Mouse (Mus musculus) heart, embryonic 16.5 days (tissue): ENCODE measurements around the gene Kbtbd4. TPM values are rescaled to one million over a fixed set of nuclear protein-coding genes. Genes with fewer than 3 reads are reported as not detected.

ENCODE experiments used
- ATAC-seq: fragments of 200-750 bp; cut with Nextera tagmentation; replicated peaks from 2 replicates; pipeline ENCODE4 v1.8.0; 2017; ENCODE audit warnings: moderate number of reproducible peaks; ENCODE audit not compliant: insufficient read depth, low FRiP score; ENCODE audit errors: extremely low read depth
- H3K27ac ChIP-seq: fragments of 300-500 bp; sonication (generic); 2 replicates; pipeline ENCODE4 v1.5.1; 2014; ENCODE audit warnings: mild to moderate bottlenecking, low read length, control low read depth, moderate library complexity
- H3K27me3 ChIP-seq: fragments of 300-500 bp; sonication (generic); 2 replicates; pipeline ENCODE4 v1.6.1; 2014; ENCODE audit warnings: low read length, mixed read lengths; ENCODE audit not compliant: control insufficient read depth, insufficient read depth
- H3K36me3 ChIP-seq: fragments of 300-500 bp; sonication (generic); 2 replicates; pipeline ENCODE4 v1.6.1; 2014; ENCODE audit not compliant: control insufficient read depth, insufficient read depth
- H3K4me1 ChIP-seq: fragments of 300-500 bp; sonication (generic); 2 replicates; pipeline ENCODE4 v1.6.1; 2014; ENCODE audit warnings: low read length, mixed read lengths; ENCODE audit not compliant: control insufficient read depth, insufficient read depth
- H3K4me2 ChIP-seq: fragments of 300-500 bp; sonication (generic); 2 replicates; pipeline ENCODE4 v1.6.1; 2014; ENCODE audit warnings: low read depth, mild to moderate bottlenecking, control low read depth, low read length
- H3K4me3 ChIP-seq: fragments of 300-500 bp; sonication (generic); 2 replicates; pipeline ENCODE4 v1.5.1; 2014; ENCODE audit warnings: mild to moderate bottlenecking, control low read depth, low read length
- H3K9ac ChIP-seq: fragments of 300-500 bp; sonication (generic); 2 replicates; pipeline ENCODE4 v1.6.1; 2014; ENCODE audit warnings: low read length, control low read depth
- H3K9me3 ChIP-seq: fragments of 300-500 bp; sonication (generic); replicated peaks from 2 replicates; pipeline ENCODE4 v1.6.1; 2016; ENCODE audit warnings: low read length; ENCODE audit not compliant: control insufficient read depth
- WGBS: fragments of 180-500 bp; shearing (Covaris S2); extraction: QIAGEN DNeasy Blood & Tissue Kit; methylation state at CpG from one replicate; pipeline ENCODE4 v1.1.7; 2014; 5-methylcytosine and 5-hydroxymethylcytosine counted together
- polyA plus RNA-seq: library from polyadenylated mRNA; unstranded; fragments of >200 nt; fragmentation: Nextera tagmentation; extraction: Ambion mirVana; gene quantifications from 2 replicates; pipeline ENCODE4 v1.2.1, GENCODE M21; 2015

The Kbtbd4 gene
- polyA plus RNA-seq: 27.8 and 29.1 TPM in 2 replicates

DNA sequence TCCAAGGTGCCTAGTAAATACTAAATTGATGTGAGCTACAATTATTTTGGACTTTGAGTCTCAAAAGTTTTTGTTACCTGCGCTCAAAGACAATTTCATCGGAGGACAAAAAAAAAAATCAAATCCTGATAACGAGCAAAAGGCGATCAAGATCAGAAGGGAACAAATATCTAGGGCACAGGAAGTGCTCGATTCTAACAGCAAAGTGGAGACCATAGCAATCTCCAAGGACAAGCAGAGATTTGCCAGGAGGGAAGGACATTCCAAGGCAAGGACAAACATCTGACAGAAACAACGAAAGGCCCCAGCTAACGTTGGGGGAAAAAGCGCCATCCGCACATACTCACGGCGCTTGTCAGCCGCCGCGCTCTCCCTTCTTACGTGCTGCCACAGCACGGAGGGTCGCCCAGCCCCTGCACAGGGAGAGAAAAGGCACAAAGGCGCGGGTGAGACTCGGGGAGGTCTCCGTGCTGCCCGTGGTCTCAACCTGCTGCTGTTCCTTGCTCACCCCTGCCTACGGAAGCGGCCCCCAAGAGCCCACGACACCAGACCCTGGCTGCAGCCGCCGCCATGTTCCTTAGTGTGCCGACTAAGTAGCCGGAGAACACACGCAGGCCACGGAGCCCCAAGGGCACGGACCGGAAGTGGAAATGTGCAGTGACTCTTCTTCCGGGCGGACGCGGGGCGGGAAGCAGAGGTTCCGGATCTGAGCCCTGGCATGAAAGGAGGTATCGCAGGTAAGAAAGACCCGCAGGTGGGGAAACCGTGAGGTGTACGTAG lies at the start of gene Kbtbd4, which contains the start of gene Ndufs3:
Gene Kbtbd4 (plus strand): TSS at position 665 of the 780 bp plus-strand sequence.
Gene Ndufs3 (minus strand): TSS at position 752 of the 780 bp plus-strand sequence.
- Histone ChIP-seq H3K27me3 (no peaks in the 10 kb centered on the region), H3K9ac (peak within 1 kb of the TSS; percentile 99), H3K4me1 (peaks cover 21% of the 10 kb centered on the region), H3K4me3 (peak within 1 kb of the TSS; percentile 98), H3K36me3 (peaks cover 27% of the 10 kb centered on the region), H3K27ac (peak within 1 kb of the TSS; percentile 97), H3K9me3 (no peaks in the 10 kb centered on the region), H3K4me2 (peak within 1 kb of the TSS; percentile 86)
- peak; percentile 92 for ATAC-seq
- under 1% methylated on average over 43 of the region's 43 CpGs for WGBS

GRCm38 (mm10) chr2:90861486-90861885 lies 43.1 kb upstream of the Kbtbd4 start:
- Histone ChIP-seq H3K9ac (no peak overlapping the region), H3K27me3 (no peaks in the 10 kb centered on the region), H3K4me1 (no peaks in the 10 kb centered on the region), H3K36me3 (peaks cover 47% of the 10 kb centered on the region), H3K4me2 (no peak overlapping the region), H3K9me3 (no peaks in the 10 kb centered on the region), H3K27ac (no peak overlapping the region), H3K4me3 (no peak overlapping the region)
- WGBS: 90% methylated on average over 2 of the region's 2 CpGs
- ATAC-seq: no peak

GRCm38 (mm10) chr2:90864184-90864583 lies 40.4 kb upstream of the Kbtbd4 start:
- Histone ChIP-seq H3K36me3 (peaks cover 42% of the 10 kb centered on the region), H3K9ac (no peak overlapping the region), H3K9me3 (no peaks in the 10 kb centered on the region), H3K4me3 (no peak overlapping the region), H3K4me1 (no peaks in the 10 kb centered on the region; the same call in 1 of the 2 replicates), H3K27ac (no peak overlapping the region), H3K27me3 (no peaks in the 10 kb centered on the region), H3K4me2 (no peak overlapping the region)
- ATAC-seq: no peak

GRCm38 (mm10) chr2:90866524-90866923 lies 38.0 kb upstream of the Kbtbd4 start:
- peaks cover 32% of the 10 kb centered on the region for H3K36me3 ChIP-seq
- H3K27ac ChIP-seq: no peak overlapping the region
- H3K9me3 ChIP-seq: no peaks in the 10 kb centered on the region
- no peak overlapping the region for H3K9ac ChIP-seq
- 21% methylated on average over 3 of the region's 3 CpGs for WGBS
- no peak overlapping the region for H3K4me2 ChIP-seq
- peaks cover 17% of the 10 kb centered on the region for H3K4me1 ChIP-seq
- no peaks in the 10 kb centered on the region for H3K27me3 ChIP-seq
- ATAC-seq: peak; percentile 70; the same call in 1 of the 2 replicates
- no peak overlapping the region for H3K4me3 ChIP-seq

DNA sequence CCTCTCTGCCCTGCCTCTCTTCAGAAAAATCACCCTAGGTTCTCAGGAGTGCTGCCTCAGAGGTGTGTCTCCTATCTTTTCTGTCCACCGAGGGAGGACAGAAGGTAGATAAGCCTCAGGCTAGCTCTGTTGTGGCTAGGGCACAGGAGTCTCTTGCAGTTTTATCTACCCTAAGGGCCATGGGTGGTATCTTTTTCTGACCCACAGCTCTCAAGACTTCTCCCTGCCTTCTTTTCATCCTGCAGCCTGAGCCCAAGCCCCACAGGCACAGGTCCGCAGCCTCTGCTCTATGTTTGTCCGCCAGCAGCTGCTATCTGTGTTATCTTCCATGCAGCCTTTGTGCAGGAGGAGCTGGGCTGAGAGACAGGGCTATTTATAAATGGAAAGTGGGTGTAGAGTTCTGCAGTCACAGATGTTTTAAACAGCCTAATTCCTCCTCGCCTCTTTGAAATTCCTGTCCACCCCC lies 34.4 kb upstream of the Kbtbd4 start:
- Histone ChIP-seq H3K4me2 (peak overlapping the region; percentile 54), H3K9ac (peak overlapping the region; percentile 60), H3K27ac (peak overlapping the region; percentile 95), H3K4me1 (peaks cover 21% of the 10 kb centered on the region), H3K4me3 (peak overlapping the region; percentile 11; the same call in 1 of the 2 replicates), H3K27me3 (no peaks in the 10 kb centered on the region), H3K36me3 (peaks cover 13% of the 10 kb centered on the region), H3K9me3 (no peaks in the 10 kb centered on the region)
- WGBS: 3% methylated on average over 4 of the region's 4 CpGs
- peak; percentile 92 for ATAC-seq

GRCm38 (mm10) chr2:90871180-90871961 lies 33.2 kb upstream of the Kbtbd4 start:
- H3K9me3 ChIP-seq: no peaks in the 10 kb centered on the region
- 50% methylated on average over 8 of the region's 8 CpGs for WGBS
- no peaks in the 10 kb centered on the region for H3K27me3 ChIP-seq
- peaks cover 3% of the 10 kb centered on the region; the same call in 1 of the 2 replicates for H3K36me3 ChIP-seq
- H3K27ac ChIP-seq: peak overlapping the region; percentile 95
- H3K4me3 ChIP-seq: no peak overlapping the region
- ATAC-seq: no peak
- H3K9ac ChIP-seq: no peak overlapping the region
- H3K4me1 ChIP-seq: peaks cover 23% of the 10 kb centered on the region
- H3K4me2 ChIP-seq: no peak overlapping the region

- H3K9ac ChIP-seq: no peak overlapping the region
- no peak overlapping the region for H3K4me3 ChIP-seq
- ATAC-seq: no peak
- 80% methylated on average over 1 of the region's 1 CpGs for WGBS
- H3K27me3 ChIP-seq: no peaks in the 10 kb centered on the region
- H3K4me1 ChIP-seq: peaks cover 26% of the 10 kb centered on the region
- no peak overlapping the region for H3K4me2 ChIP-seq
- no peaks in the 10 kb centered on the region for H3K36me3 ChIP-seq
- no peak overlapping the region for H3K27ac ChIP-seq
- H3K9me3 ChIP-seq: no peaks in the 10 kb centered on the region
These were observed 30.5 kb upstream of the Kbtbd4 start for GRCm38 (mm10) chr2:90874025-90874424.

- H3K4me1 ChIP-seq: peaks cover 27% of the 10 kb centered on the region
- no peak for ATAC-seq
These were observed 29.3 kb upstream of the Kbtbd4 start for GRCm38 (mm10) chr2:90875239-90875638.

More at GRCm38 (mm10) chr2:90875239-90875638, 29.3 kb upstream of the Kbtbd4 start:
- no peaks in the 10 kb centered on the region for H3K9me3 ChIP-seq
- H3K27me3 ChIP-seq: no peaks in the 10 kb centered on the region
- no peaks in the 10 kb centered on the region for H3K36me3 ChIP-seq
- H3K4me2 ChIP-seq: no peak overlapping the region
- H3K4me3 ChIP-seq: no peak overlapping the region
- H3K9ac ChIP-seq: no peak overlapping the region
- WGBS: 42% methylated on average over 2 of the region's 2 CpGs
- H3K27ac ChIP-seq: no peak overlapping the region
